Mouse (Mus musculus): Measurements from ENCODE around the gene Tmem132b.
A peak's percentile ranks its signal among the peaks of the same experiment; 100 is the strongest.

The Tmem132b gene

DNA sequence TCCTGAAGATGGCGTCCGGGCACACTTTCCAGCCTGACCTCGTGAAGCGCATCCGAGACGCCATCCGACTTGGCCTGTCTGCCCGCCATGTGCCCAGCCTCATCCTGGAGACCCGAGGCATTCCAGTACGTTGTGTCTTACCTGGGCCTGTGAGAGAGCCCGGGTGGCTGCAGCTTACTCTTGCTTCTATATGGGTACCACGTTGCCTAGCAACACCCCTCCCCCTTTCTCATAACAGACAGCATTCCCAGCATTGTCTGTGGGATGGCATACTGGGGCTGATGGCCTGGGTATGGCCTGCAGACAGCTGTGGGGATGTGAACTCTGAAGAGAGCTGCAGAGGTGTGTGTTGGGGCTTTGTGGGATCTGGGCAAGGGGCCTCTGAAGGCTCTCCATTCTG is 16.6 kb upstream of the Tmem132b start:
- no peak for DNase-seq (ENCODE audit: low spot score in 2 of 2)

DNA sequence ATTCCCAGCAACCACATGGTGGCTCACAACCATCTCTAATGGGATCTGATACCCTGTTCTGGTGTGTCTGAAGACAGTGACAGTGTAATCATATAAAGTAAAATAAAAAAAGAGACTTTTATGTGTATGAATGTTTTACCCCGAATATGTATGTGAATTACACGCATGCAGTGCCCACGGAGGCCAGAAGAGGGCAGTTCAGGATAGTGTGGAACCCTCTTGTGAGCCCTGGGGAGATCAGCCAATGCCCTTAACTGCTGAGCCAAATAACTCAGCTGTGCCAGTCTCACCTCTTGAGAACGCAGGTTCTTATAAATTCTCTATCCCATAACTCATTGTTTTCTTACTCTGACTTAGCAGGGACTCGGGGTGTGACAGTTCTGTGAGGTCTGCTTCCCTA is 12.9 kb upstream of the Tmem132b start:
- peak in 1 of 2 experiments; percentile 71 for DNase-seq (ENCODE audit: low spot score in 2 of 2)

DNA sequence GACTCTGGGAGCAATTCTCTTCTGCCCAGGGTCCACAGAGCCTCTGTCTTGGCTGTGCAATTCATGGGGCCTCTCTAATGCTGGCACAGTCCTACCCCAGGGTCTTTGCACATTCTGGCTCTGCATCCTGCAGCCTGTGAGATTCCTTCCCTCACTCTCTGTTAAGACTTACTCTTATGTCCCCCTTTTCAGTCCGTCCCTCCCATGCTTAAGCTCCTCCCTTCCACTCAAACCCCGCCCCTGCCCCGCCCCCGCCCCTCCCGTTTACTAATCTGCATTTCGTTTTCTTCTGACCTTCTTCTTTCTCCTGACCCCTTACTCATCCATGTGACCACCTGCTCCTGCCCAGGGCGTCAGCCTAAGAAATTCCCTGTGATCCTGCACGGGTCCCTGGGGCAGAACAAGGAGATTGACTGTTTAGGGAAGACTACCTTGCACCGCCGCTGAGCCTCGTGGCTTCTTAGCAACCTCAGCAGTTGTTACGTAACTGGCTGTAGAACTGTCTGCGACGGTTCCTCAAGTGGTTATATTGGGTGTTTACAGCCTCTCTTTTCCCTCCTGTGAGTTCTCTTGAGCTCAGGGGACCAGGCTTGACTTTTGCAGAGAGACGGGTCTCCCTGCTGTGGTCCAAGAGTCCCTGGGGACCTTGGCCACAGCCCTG is 10.5 kb upstream of the Tmem132b start:
- DNase-seq (ENCODE audit: low spot score in 2 of 2) = peak; percentile 26 to 68

DNA sequence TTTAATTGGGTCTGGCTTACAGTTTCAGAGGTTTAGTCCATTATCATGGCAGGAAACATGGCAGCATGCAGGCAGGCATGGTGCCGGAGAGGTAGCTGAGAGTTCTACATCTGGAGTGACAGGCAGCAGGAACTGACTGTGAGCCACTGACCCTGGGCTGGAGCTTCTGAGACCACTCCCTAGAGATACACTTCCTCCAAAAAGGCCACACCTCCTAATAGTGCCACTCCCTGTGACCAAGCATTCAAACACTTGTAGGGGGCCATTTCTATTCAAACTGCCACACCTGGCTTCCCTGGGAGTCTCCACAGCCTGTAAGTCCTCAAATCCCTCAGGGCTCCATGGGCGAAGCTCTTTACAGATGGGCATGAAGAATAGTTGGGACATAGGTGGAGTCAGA is 8.2 kb upstream of the Tmem132b start:
- DNase-seq (ENCODE audit: low spot score in 2 of 2) = no peak

DNA sequence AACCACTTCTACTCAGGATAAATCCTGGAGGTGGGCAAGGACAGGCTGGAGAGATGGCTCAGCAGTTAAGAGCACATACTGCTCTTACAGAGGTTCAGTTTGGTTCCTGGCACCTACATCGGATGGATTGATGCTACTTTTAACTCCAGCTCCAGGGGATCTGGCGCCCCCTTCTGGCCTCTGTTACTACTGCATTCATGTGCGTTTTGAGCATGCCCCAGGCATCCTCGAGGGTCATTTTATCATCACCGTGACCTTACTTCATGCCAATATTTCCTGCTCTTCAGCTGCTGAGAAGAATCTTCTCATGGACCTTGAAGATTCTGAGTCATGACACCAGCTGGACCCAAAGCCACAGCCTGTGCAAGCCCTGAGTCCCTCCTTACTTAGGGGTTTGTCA is 6.1 kb upstream of the Tmem132b start:
- no peak for DNase-seq (ENCODE audit: low spot score in 2 of 2)

DNA sequence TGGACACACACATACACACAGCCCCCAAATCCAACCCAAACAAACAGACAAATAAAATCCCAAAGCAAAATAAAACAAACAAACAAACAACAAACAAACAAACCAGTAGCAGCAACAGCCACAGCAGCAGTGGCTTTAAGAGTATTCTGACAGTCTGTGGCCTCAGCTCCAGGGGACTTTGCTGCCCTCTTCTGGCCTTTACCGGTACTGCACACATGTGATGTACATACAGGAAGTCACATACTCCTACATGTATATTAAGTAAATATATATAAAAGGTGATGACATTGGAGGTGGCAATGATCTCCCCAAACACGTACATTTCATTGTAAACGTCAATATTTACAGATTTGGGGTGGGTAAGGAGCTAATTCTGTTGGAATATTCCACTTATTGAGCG is 5.1 kb upstream of the Tmem132b start:
- DNase-seq (ENCODE audit: low spot score in 2 of 2) = peak in 1 of 2 experiments; percentile 39

DNA sequence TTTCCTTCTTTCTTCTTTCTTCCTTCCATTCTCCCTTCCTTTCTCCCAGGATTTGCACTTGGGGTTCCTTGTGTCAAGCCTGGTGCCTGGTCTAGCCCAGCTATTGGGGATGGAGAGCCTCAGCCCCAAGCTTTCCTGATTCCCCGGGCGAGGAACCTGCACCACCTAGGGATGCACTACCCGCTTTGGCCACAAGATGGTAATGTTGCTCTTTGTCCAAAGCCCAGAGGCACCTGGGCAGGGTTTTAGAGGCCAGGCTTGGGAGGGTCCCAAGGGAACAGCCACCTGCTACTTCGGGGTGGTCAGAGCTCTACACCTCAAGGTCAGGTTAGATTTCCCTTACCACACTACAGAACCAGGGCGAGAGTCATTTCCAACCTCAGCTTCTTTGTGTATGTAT is 2.5 kb upstream of the Tmem132b start:
- DNase-seq (ENCODE audit: low spot score in 2 of 2) = peak; percentile 52 to 86

DNA sequence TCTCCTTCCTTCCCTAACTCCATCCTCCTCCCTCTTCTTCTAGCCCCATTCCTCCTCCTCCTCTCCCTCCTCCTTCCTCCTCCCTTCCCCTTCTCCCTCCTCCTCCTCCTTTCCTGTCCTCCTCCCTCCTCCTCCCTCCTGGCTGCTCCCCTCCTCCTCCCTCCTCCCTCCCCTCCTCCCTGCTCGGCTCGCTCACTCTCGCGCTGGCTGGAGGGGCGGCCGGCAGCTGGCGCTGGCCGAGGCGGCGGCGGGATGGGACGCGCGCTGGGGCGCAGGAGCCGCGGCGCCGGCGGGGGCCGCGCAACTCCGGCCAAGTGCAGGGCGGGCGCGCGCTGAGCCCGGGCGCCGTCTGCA is 594 bp downstream of the Tmem132b start:
- no peak for DNase-seq (ENCODE audit: low spot score in 2 of 2)

DNA sequence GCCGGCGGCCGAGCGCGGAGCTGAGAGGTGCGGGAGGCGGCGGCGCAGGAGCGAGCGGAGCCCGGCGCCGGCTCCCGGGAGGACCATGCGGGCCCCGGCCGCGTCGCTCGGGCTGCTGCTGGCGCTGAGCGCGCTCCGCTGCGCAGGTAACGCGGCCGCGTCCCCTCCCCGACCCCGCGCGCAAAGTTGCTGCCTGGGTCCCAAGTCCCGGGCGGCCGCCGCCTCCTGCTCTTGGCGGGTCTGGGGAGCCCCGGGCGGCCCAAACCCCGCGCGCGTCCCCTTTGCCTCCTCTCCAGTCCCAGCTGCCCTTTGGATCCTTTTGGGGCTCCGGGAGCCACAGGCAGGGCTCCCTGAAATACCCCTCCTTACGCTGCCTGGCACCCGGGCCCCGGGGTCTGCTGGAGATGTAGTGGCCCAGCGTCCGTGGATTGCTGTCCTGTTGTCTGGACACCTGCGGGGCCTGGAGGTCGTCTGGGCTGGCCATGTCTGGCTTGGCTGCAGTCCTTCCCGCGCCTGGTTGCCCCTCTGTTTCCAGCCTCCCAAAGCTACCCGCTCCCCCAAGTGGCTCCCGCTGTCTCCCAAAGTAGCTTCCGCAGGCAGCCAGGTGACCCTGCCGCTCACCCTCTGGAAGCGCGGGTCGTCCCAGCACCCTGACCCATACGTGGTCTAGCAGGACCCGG is 1.1 kb downstream of the Tmem132b start:
- DNase-seq (ENCODE audit: low spot score in 2 of 2) = peak in 1 of 2 experiments; percentile 60

DNA sequence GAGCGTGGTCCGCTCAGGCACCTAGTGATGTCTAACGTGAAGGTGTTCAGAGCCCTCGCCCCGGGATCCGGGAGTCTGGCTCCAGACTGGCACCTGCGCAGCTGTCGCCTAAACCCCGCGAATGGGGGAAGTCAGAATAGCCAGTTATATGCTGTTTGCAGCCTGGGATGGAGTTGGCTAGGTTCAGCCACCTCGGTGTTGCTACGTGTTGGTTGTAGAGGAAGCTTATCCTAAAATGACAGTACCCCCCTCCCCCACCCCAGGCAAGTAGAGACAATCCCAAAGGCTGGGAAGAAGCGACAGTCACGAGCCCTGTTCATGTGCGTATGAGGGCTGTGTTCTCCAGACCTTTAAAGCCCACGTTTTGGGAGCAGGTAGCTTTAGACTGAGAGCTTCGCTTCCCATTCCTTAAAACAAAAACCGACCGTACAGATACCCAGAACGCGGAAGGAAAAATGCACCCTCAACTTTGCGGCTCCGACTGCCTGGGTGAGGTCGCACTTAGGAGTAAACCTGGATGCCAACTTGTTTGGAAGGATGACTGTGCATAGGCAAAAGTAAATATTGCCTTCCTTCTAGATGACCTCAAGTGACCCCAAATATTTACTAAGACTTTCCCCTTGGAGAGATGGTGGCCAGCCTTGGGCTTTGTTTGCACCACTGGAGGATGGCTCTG is 1.8 kb downstream of the Tmem132b start:
- no peak for DNase-seq (ENCODE audit: low spot score in 2 of 2)

DNA sequence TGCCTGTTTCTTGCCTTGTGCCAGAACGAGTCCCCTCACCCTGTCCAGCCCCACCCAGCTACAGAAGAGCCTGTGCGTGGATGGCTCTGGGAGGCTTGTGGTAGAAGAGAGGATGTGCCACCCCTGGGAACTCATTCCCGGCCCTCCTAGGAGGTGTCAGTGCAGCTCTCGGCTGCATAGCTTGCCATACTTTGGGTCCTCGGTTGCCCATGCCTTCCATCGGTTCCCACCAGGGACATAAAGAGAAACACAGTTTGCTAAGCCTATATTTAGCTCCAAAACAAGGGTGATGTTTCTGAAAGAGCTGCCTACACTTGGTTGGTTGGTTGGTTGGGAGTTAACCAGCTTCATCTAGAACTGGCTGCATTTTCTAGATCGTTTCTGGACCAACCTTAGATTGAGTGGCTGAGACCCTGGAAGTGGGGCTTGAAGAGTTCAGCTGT is 2.6 kb downstream of the Tmem132b start:
- no peak for DNase-seq (ENCODE audit: low spot score in 2 of 2)

DNA sequence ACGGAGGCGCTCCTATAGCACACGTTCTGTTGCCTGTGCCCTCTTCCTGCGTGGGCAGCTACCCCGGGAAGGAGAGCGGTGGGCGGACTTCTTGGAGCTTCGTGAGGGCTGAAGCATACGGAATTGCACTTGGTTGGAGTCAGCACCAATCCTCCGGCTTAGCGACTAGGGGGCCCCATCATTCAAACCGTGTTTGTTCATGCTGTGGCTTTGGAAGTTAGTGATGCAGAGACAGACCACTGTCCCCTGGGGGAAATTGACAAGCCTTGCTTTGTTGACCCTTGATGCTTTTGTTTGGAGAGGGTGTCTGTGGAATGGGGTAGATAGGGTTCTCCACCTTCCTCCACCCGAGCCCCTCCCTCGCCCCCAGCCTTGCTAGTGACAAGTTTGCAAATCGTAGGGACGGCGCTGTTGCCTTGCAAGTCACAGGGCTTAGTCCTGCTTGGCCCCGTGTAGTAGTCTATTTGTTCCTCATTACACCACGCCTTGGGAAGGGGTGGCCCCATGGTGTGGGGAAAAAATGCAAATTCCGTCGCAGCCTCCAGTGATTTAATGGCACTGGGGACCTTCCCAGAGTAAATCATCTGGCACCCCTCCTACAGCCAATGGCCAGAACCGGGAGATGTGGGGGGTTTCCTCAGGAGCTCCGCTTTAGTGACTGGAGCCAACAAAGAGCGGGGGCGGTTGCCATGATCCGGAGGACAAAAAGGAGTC is 3.2 kb downstream of the Tmem132b start:
- no peak for DNase-seq (ENCODE audit: low spot score in 2 of 2)

DNA sequence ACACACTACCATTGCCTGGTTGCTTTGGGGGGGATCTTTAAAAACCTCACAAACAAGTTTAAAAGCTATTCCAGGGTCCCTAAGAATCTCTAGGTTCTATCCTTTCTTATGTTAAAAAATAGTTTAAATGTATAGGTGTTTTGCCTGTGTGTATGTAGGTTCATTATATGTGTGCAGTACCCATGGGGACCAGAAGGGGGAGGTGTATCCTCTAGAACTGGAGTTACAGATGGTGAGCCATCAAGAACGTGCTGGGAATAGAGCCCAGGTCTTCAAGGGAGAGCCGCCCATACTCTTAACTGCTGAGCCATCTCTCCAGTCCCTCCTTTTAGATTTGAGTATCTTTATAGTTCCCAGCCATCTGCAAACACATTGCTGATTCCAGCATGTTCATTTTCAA is 13.5 kb downstream of the Tmem132b start:
- no peak for DNase-seq (ENCODE audit: low spot score in 2 of 2)

DNA sequence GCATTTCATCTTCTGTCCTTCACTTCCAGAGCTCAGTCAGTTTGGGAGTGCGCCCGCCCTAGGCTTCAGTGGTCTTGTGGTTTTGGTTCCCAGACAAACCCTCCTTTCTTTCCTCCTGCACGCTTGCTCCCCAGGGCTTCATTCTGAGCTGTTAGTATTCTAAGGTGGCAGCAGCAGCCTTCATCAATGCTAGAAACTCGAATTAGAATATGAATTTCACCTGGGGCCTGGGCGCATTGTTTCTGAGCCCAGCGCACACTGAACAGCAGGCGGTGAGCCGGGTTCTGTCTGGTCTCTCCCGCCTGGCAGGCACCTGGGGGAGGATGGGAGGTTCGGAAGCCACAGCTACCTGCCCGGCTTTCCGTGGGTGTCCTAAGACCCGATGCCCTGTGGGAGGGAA is 14.7 kb downstream of the Tmem132b start:
- DNase-seq (ENCODE audit: low spot score in 2 of 2) = no peak

DNA sequence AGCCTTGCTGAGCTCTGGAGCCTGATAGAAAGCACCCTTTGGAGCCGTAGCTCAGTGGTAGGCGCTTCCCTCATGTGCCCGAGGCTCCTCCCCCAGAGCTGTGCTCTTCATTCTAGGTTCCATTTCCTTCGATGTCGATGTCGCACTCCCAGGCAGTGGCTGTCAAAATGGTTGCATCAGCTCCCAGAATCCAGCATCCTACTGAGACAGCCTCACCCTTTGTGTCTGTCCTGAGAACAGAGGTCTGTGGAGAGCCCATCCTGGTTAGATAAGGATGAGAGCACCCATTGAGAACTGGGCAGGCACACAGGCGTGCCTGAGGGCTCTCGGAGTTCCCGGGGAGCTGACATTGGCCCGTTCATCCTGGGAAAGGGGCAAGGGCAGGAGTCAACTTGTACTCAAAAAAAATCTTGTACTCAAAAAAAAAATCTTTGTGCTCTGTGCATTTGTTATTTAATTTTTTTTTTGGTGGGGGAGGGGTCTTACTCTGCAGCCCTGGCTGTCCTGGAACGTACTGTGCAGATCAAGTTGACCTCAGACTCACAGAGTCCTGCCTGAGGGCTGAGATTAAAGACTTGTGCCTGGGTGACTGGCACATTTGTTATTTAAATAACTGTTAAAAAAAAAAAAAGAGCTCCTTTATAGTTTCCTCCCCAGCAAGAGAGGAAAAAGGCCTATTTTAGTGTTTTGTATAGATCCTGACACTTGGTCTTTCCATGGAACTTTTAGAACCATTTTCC is 18.3 kb downstream of the Tmem132b start:
- DNase-seq (ENCODE audit: low spot score in 2 of 2) = no peak

DNA sequence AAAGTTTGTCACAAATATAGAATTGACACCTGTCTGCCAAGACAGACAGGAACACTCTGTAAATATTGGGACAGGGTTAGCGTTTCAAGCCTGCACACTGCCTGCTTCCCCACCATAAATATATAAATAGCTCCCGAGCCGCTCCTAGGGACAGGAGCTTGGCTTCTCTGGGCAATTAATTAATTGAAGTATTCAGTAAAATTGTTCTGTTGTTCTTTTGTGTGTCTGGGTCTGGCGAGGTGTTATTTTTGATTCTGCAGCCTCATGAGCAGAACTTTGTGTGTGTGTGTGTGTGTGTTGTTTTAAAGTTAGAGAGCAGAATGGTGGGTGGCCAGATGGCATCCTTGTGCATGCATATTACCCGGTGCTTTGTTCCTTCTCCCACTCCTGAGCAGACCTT is 24.2 kb downstream of the Tmem132b start:
- DNase-seq (ENCODE audit: low spot score in 2 of 2) = no peak

DNA sequence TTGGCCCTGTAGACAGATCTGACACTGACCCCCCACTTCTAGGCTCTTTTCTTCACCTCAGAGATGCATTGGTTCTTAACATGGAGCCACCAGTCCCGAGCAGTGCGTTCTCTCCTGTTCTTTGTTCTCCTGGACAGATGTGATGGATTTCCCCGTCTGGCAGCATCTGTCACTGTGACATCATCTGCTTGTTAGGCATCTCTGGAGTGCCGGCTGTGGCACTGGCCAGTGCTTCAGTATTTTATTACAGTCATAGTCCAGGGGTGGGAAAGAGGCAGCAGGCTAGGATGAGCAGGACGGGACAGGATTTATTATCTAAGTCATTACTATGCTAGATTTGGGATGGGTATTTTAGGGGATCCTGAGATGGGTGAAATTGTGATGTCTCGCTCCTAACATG is 31.9 kb downstream of the Tmem132b start:
- no peak for DNase-seq (ENCODE audit: low spot score in 2 of 2)

DNA sequence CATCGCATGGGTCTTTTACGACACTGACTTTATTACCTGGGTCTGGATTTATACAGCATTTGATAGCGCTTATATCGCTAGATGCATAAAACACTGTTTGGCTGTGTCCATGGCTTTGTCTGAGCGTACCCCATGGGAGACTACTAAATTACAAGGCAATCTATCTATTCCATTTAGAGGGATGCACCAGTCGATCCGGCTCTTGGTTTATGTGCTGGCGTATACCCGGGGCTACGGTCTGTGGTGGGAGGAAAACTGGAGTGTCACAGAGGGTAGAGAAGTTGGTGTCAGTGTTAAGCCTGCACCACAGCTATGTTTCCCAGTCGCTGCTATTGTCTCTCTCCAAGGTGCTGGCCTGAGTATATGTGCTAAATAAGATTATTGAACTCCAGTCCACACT is 34.2 kb downstream of the Tmem132b start:
- no peak for DNase-seq (ENCODE audit: low spot score in 2 of 2)

DNA sequence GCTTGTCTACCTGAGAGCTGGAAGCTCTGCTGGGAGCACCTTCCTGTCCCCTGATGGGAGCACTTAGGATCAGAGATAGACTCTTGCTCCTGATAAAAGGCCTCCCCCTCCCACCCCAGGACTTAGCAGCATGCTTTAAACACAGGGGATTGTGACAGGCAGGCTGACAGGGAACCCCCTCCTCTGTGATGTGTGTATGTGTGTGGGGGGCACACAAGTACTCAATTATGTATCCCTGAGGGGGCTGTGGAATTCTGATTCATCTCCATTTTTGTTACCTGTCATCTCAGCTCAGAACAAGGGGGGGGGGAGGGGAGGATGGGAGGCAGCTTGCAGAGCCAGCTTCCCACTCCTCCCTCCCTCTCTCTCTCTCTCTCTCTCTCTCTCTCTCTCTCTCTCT is 36.9 kb downstream of the Tmem132b start:
- no peak for DNase-seq (ENCODE audit: low spot score in 2 of 2)

DNA sequence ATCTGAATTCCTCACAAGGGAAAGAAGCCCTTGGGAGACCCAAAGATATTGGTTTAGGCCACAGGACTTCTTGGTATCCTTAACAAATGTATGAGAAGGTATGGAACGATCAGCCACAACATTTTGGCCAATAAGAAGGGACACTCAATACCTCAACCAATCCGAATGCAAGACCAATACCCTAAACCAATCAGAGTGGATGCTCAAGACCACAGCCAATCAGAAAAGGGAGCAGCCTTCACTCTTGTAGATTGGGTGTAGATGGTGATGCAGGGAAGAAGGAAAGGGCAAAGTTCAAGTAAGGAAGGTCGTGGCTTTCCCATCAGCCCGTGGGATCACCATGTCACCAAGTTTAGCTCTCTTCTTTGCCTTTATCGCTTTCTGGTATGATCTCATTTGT is 40.4 kb downstream of the Tmem132b start:
- no peak for DNase-seq (ENCODE audit: low spot score in 2 of 2)

DNA sequence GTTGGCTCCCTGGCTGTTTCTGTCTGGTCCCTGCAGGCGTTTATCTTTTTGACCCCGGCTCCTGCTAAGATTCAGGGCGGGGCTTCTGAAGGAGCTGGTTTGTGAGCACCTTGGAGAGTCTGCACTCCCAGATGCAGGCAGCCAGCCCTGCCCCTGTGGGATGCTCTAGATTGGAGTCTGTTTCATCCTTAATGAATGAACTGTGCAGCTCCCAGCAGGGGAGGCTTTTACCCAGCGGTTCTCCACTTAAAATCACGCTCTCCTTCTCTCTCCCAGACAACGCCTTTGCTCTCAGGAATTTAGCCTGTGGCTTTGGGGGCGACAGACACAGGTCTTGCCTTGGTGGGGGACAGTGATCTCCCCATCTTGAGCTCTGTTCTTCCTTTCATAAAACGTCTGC is 43.3 kb downstream of the Tmem132b start:
- no peak for DNase-seq (ENCODE audit: low spot score in 2 of 2)

DNA sequence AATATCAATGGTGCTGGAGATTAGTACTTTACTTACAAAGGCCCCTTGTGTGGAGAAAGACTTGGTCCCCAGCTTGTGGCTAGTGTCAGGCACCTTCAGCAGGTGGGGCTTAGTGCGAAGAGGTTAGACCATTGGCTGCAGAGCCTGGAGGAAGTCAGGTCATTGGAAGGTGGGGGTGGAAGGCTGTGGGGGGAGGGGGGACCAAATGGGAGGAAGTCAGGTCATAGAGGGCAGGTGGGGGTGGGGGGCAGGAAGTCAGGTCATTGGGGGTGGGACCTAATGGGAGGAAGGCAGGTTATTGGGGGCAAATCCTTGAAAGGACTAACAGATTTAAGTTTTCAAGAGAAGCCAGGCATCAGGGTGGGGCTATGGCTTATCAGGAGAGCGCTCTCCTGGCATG is 44.3 kb downstream of the Tmem132b start:
- no peak for DNase-seq (ENCODE audit: low spot score in 2 of 2)

All from spleen, postnatal 4 days (tissue).